Mouse (Mus musculus): ENCODE data around the gene Slc25a43.

Slc25a43 gene

DNA sequence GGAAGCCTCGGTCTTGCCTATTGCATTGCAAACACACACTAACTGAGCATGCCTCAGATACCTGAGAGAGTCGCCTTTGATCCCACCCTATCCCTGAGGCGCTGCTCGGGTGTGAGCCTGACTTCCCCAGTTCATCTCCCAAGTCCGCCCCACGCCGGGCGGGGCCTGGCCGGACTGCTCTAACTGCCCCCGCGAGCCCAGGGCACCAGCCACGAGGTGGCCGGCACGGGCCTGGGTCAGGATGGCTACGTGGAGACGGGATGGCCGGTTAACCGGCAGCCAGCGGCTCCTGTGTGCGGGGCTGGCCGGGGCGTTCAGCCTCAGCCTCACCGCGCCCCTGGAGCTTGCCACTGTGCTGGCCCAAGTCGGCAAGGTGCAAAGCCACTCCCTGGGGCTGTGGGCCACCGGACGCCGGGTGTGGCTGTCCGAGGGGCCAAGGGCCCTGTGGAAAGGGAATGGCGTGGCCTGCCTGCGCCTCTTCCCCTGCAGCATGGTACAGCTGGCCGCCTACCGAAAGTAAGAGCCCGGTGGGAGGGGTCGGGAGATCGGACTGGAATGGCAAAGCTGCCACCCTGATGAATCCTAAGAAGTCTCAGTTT, at the start of gene Slc25a43:
Gene Slc25a43, plus strand, starts transcription at position 157 of the 599 bp plus-strand sequence.
- no peak for DNase-seq

GRCm38 (mm10) chrX:36740124-36740951, 3.1 kb upstream of the Slc25a43 start:
- no peak for DNase-seq

GRCm38 (mm10) chrX:36741278-36741677, 2.2 kb upstream of the Slc25a43 start:
- no peak for DNase-seq

DNA sequence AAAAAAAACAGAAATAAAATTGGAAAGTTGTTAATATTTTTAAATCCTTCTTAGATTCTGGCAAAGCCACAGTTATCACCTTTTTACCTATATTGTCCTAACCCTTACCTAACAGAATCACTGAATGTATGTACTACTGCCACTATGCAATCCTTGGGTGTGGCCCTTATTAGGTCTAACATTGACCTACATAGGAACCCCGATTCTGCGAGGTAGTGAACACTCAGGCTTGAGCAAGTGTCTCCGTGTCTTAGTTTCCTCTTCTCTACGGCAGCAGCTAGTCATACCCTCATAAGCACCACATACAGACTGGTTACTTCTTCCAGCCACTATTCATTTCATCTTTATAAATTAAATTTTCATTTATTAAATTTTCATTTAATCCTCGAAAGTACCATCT, 715 bp upstream of the Slc25a43 start:
- no peak for DNase-seq

GRCm38 (mm10) chrX:36744735-36745134, 1.3 kb downstream of the Slc25a43 start:
- DNase-seq: no peak

DNA sequence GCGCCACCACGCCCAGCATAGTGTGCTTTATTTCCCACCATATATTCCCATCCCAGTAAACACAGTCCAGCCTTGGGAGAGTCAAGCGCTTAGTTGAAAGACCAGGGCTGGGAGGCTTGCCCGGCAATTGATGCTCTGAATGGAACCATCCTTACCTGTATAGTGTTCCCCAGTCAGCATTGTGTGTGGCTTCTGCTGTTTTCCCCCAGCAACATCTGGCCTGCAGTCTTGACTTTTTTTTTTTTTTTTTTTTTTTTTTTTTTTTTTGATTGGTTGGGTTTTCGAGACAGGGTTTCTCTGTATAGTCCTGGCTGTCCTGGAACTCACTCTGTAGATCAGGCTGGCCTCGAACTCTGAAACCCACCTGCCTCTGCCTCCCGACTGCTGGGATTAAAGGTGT, 1.9 kb downstream of the Slc25a43 start:
- DNase-seq: no peak

GRCm38 (mm10) chrX:36746789-36747188, 3.3 kb downstream of the Slc25a43 start:
- DNase-seq: no peak

- no peak for DNase-seq
Measured at GRCm38 (mm10) chrX:36748573-36748972, 5.1 kb downstream of the Slc25a43 start.

DNA sequence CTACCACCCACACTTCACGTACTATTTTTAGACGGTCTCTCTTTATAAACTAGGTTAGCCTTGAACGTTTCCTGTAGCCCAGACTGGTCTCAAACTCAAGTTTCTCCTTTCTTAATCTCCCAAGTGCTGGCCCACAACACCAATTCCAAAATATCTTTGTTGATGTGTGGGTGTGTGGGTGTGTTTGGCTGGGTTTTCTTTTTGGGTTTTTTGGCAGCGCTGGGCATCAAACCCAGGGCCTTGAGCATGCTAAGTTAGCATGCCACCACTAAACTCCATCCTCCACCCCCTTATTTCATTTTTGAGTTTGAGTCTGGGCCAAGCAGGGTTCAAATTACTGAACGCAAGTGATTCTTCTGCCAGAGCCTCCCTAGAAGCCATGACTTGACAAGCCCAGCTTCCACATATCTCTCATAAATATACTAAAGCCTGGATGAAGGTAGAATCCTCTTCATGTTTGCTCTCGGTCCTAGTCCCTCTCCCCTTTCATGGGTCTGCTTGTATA, 5.9 kb downstream of the Slc25a43 start:
- DNase-seq: no peak

GRCm38 (mm10) chrX:36750591-36750990, 7.1 kb downstream of the Slc25a43 start:
- no peak for DNase-seq

GRCm38 (mm10) chrX:36752586-36752985, 9.1 kb downstream of the Slc25a43 start:
- DNase-seq: no peak

GRCm38 (mm10) chrX:36757796-36758472, 14.5 kb downstream of the Slc25a43 start:
- DNase-seq: no peak

- no peak for DNase-seq
Measured at GRCm38 (mm10) chrX:36758566-36758965, 15.1 kb downstream of the Slc25a43 start.

- peak; percentile 55 for DNase-seq
Measured at GRCm38 (mm10) chrX:36760946-36761635, 17.6 kb downstream of the Slc25a43 start.

DNA sequence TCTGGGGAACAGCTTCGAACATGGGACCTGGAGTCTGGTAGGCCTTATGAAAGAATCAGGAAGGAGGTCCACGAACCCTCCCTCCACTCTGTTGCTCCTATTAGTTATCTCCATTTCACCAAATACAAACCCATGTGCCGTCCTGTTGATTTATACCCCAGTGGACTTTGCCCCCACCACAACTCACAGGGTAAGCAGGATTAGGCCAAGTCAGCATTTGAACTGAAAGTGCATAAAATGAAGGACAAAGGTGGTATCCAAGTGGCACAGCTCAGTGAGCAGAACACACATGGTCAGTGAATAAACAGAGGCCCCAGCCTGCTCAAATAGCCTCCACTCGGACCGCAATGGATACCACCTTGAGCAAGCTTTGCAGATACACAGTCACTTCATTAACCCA, 18.8 kb downstream of the Slc25a43 start:
- no peak for DNase-seq

DNA sequence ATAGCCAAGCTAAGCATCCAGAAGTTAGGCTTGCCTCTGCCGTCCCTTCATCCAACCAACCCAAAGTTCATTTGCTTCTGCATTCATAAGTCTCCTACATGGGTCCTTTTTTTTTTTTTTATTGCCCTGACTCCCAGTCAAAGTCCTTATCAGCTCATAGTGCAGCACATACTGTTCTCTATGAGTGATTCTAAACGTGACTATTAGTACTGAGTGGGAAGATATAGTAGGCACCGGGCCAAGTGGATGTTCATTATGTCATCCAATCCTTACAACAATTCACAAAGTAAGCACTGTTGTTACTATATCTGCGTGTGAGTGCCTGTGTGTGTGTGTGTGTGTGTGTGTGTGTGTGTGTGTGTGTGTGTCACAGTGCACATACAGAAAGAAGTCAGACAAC, 19.4 kb downstream of the Slc25a43 start:
- no peak for DNase-seq

DNA sequence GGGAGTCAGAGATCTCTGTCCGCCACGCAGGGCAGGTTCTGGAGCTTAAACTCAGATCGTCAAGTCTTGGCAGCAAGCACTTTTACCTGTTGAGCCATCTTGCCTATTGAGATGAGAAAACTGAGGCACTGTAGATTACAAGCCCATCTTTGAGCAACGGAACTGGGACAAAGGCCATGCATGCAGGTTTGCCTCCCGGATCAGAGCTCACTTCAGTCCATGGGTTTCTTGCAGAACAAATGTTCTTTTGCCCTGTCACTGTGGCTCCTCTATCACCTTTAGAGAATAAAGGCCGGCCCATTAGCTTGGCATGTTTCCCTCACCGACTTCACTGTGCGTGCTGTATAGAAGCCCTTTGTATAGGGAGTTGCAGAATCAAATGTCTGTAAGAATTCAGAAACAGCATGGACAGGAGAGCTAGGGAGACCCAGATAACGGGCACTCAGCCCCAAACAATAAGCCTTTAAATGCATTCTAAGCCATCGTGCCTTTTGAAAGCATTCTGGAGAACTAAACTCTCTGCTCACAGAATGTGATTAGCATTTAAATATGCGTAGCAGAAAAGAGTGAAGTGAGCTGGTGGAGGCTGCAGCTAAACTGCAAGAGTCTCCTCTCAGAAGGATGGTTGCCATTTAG, 20.0 kb downstream of the Slc25a43 start:
- no peak for DNase-seq

GRCm38 (mm10) chrX:36763934-36764317, 20.5 kb downstream of the Slc25a43 start:
- DNase-seq: no peak

DNA sequence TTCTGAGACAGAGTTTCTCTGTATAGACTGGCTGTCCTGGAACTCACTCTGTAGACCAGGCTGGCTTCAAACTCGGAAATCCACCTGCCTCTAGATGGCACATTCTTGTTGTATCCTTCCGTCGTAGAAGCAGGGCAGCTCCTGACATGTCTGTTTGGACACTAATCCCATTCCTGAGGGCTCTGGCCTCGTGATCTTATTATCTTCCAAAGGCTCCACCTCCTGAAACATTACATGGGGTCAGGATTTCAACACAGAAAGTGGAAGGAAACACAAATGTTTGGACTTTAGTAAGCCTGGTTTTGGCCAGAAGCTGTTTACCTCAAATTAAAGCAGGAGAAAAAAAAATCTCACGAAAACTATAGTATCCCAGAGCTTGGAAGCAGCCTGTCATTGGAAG, 23.9 kb downstream of the Slc25a43 start:
- DNase-seq: no peak

GRCm38 (mm10) chrX:36772591-36772990, 29.1 kb downstream of the Slc25a43 start:
- DNase-seq: no peak

DNA sequence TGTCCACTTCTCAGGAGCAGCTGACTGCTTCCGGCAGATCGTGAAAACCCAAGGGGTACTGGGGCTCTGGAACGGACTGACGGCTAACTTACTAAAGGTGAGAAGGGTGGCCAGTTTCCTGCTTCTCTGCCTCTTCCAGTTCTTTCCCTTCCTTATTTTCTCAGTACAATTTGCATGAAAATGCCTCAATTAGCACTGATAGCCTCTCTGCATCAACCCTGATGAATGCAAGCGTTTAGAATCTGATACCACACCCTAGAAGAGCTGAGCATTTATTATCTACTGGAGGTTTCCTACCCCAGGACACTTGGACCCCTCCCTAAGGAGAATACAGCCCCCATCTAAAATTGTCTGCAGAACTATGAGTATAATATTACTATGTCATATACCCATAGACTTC, 32.1 kb downstream of the Slc25a43 start:
- no peak for DNase-seq

DNA sequence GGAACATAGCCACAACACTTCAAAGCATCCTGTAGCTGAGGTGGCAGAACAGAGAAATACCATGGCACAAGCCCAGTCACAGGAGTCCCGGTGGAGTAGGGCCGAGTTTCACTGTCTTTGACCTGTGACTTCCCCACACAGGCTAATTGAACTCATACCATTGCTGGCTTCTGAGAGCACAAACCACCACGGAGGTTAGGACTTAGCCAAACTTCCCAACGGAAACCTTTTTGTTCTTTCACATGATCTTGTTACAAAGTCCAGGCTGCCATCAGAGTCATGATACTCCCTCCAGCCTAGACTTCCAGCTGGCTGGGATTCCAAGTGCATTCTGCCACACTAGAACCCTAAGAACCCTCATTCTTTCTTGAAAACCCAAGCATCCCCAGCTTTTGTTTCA, 34.2 kb downstream of the Slc25a43 start:
- no peak for DNase-seq

- DNase-seq: no peak
Measured at GRCm38 (mm10) chrX:36789360-36789759, 45.9 kb downstream of the Slc25a43 start.

Measured in cerebellum, adult 8-10 months (tissue).